Mouse (Mus musculus): ENCODE measurements around the gene Lrrc4. TPM values are rescaled to one million over a fixed set of nuclear protein-coding genes. Genes with fewer than 3 reads are reported as not detected.

The Lrrc4 gene
- polyA plus RNA-seq, 1 experiment from 2014 or later = 0.51 TPM

GRCm38 (mm10) chr6:28735116-28735515 lies 96.4 kb downstream of the Lrrc4 start:
- H3K4me1 ChIP-seq (replicated peaks; ENCODE audit: control insufficient read depth, insufficient read depth) = no peaks in the 10 kb centered on the region
- peak; percentile 58 for DNase-seq (ENCODE audit: low spot score)
- H3K9me3 ChIP-seq (ENCODE audit: control insufficient read depth, low read length) = no peaks in the 10 kb centered on the region
- 45% methylated on average over 9 of the region's 9 CpGs for WGBS
- H3K4me2 ChIP-seq (replicated peaks; ENCODE audit: low read depth) = no peak overlapping the region
- H3K27ac ChIP-seq (replicated peaks) = no peak overlapping the region
- ATAC-seq (ENCODE audit: low FRiP score, low TSS enrichment) = peak; percentile 65; the same call in 1 of the 2 replicates
- H3K4me3 ChIP-seq (ENCODE audit: low read depth, low read length) = no peak overlapping the region
- no peaks in the 10 kb centered on the region for H3K36me3 ChIP-seq (ENCODE audit: control insufficient read depth, insufficient read depth, low read length)
- TF ChIP-seq CTCF (IDR thresholded peaks at IDR 0.05; ENCODE audit: low read depth) (peak; percentile 26), EP300 (optimal IDR thresholded peaks at IDR 0.05) (no peak)
- no peaks in the 10 kb centered on the region for H3K27me3 ChIP-seq (ENCODE audit: control insufficient read depth, insufficient read depth, low read length)
- H3K9ac ChIP-seq (ENCODE audit: low read length) = no peak overlapping the region

GRCm38 (mm10) chr6:28733884-28734647 lies 97.5 kb downstream of the Lrrc4 start:
- 0 out of 2 replicates have a peak, but pooled peaks have one; percentile 32 for ATAC-seq (ENCODE audit: low FRiP score, low TSS enrichment)
- 55% methylated on average over 5 of the region's 5 CpGs for WGBS

GRCm38 (mm10) chr6:28731246-28731645 lies 100.3 kb downstream of the Lrrc4 start:
- DNase-seq (ENCODE audit: low spot score) (no peak), ATAC-seq (ENCODE audit: low FRiP score, low TSS enrichment) (0 out of 2 replicates have a peak, but pooled peaks have one; percentile 59)
- H3K36me3 ChIP-seq (ENCODE audit: control insufficient read depth, insufficient read depth, low read length) = no peaks in the 10 kb centered on the region
- H3K9me3 ChIP-seq (ENCODE audit: control insufficient read depth, low read length) = no peaks in the 10 kb centered on the region
- no peaks in the 10 kb centered on the region for H3K4me1 ChIP-seq (replicated peaks; ENCODE audit: control insufficient read depth, insufficient read depth)
- no peak overlapping the region for H3K4me2 ChIP-seq (replicated peaks; ENCODE audit: low read depth)
- H3K9ac ChIP-seq (ENCODE audit: low read length) = no peak overlapping the region
- H3K4me3 ChIP-seq (ENCODE audit: low read depth, low read length) = no peak overlapping the region
- 54% methylated on average over 6 of the region's 6 CpGs for WGBS
- H3K27me3 ChIP-seq (ENCODE audit: control insufficient read depth, insufficient read depth, low read length) = no peaks in the 10 kb centered on the region
- no peak overlapping the region for H3K27ac ChIP-seq (replicated peaks)
- no peak for TF ChIP-seq EP300 (optimal IDR thresholded peaks at IDR 0.05)
- TF ChIP-seq CTCF (IDR thresholded peaks at IDR 0.05; ENCODE audit: low read depth) = no peak

More at GRCm38 (mm10) chr6:28733884-28734647, 97.5 kb downstream of the Lrrc4 start:
- H3K4me1 ChIP-seq (replicated peaks; ENCODE audit: control insufficient read depth, insufficient read depth) = no peaks in the 10 kb centered on the region
- H3K36me3 ChIP-seq (ENCODE audit: control insufficient read depth, insufficient read depth, low read length) = no peaks in the 10 kb centered on the region
- H3K27me3 ChIP-seq (ENCODE audit: control insufficient read depth, insufficient read depth, low read length) = no peaks in the 10 kb centered on the region
- H3K4me2 ChIP-seq (replicated peaks; ENCODE audit: low read depth) = no peak overlapping the region
- H3K9ac ChIP-seq (ENCODE audit: low read length) = no peak overlapping the region
- no peak overlapping the region for H3K4me3 ChIP-seq (ENCODE audit: low read depth, low read length)
- no peak overlapping the region for H3K27ac ChIP-seq (replicated peaks)
- no peak for DNase-seq (ENCODE audit: low spot score)
- H3K9me3 ChIP-seq (ENCODE audit: control insufficient read depth, low read length) = no peaks in the 10 kb centered on the region
- TF ChIP-seq EP300 (optimal IDR thresholded peaks at IDR 0.05) = no peak
- TF ChIP-seq CTCF (IDR thresholded peaks at IDR 0.05; ENCODE audit: low read depth) = no peak

GRCm38 (mm10) chr6:28729649-28730048 lies 101.9 kb downstream of the Lrrc4 start:
- no peak overlapping the region for H3K4me2 ChIP-seq (replicated peaks; ENCODE audit: low read depth)
- no peaks in the 10 kb centered on the region for H3K4me1 ChIP-seq (replicated peaks; ENCODE audit: control insufficient read depth, insufficient read depth)
- no peaks in the 10 kb centered on the region for H3K36me3 ChIP-seq (ENCODE audit: control insufficient read depth, insufficient read depth, low read length)
- no peak overlapping the region for H3K9ac ChIP-seq (ENCODE audit: low read length)
- no peak overlapping the region for H3K27ac ChIP-seq (replicated peaks)
- TF ChIP-seq CTCF (IDR thresholded peaks at IDR 0.05; ENCODE audit: low read depth) (no peak), EP300 (optimal IDR thresholded peaks at IDR 0.05) (no peak)
- no peak overlapping the region for H3K4me3 ChIP-seq (ENCODE audit: low read depth, low read length)
- DNase-seq (ENCODE audit: low spot score) (no peak), ATAC-seq (ENCODE audit: low FRiP score, low TSS enrichment) (no peak)
- 48% methylated on average over 2 of the region's 2 CpGs for WGBS
- H3K27me3 ChIP-seq (ENCODE audit: control insufficient read depth, insufficient read depth, low read length) = no peaks in the 10 kb centered on the region
- no peaks in the 10 kb centered on the region for H3K9me3 ChIP-seq (ENCODE audit: control insufficient read depth, low read length)

- Histone ChIP-seq H3K36me3 (ENCODE audit: control insufficient read depth, insufficient read depth, low read length) (no peaks in the 10 kb centered on the region), H3K27ac (replicated peaks) (no peak overlapping the region), H3K4me1 (replicated peaks; ENCODE audit: control insufficient read depth, insufficient read depth) (no peaks in the 10 kb centered on the region), H3K9me3 (ENCODE audit: control insufficient read depth, low read length) (no peaks in the 10 kb centered on the region), H3K4me2 (replicated peaks; ENCODE audit: low read depth) (no peak overlapping the region), H3K9ac (ENCODE audit: low read length) (no peak overlapping the region), H3K27me3 (ENCODE audit: control insufficient read depth, insufficient read depth, low read length) (no peaks in the 10 kb centered on the region), H3K4me3 (ENCODE audit: low read depth, low read length) (no peak overlapping the region)
- DNase-seq (ENCODE audit: low spot score) (no peak), ATAC-seq (ENCODE audit: low FRiP score, low TSS enrichment) (no peak)
- 41% methylated on average over 3 of the region's 3 CpGs for WGBS
- TF ChIP-seq EP300 (optimal IDR thresholded peaks at IDR 0.05) (no peak), CTCF (IDR thresholded peaks at IDR 0.05; ENCODE audit: low read depth) (no peak)
Observed at GRCm38 (mm10) chr6:28729236-28729635, 102.3 kb downstream of the Lrrc4 start.

GRCm38 (mm10) chr6:28724776-28725175 lies 106.8 kb downstream of the Lrrc4 start:
- Histone ChIP-seq H3K27me3 (ENCODE audit: control insufficient read depth, insufficient read depth, low read length) (no peaks in the 10 kb centered on the region), H3K36me3 (ENCODE audit: control insufficient read depth, insufficient read depth, low read length) (no peaks in the 10 kb centered on the region), H3K9ac (ENCODE audit: low read length) (no peak overlapping the region), H3K27ac (replicated peaks) (no peak overlapping the region), H3K4me3 (ENCODE audit: low read depth, low read length) (no peak overlapping the region), H3K9me3 (ENCODE audit: control insufficient read depth, low read length) (no peaks in the 10 kb centered on the region), H3K4me1 (replicated peaks; ENCODE audit: control insufficient read depth, insufficient read depth) (0 out of 2 replicates have a peak, but pooled peaks cover 2% of the 10 kb centered on the region), H3K4me2 (replicated peaks; ENCODE audit: low read depth) (no peak overlapping the region)
- 84% methylated on average over 5 of the region's 5 CpGs for WGBS
- DNase-seq (ENCODE audit: low spot score) (no peak), ATAC-seq (ENCODE audit: low FRiP score, low TSS enrichment) (no peak)
- TF ChIP-seq EP300 (optimal IDR thresholded peaks at IDR 0.05) = no peak
- no peak for TF ChIP-seq CTCF (IDR thresholded peaks at IDR 0.05; ENCODE audit: low read depth)
